Mouse (Mus musculus): ENCODE results near the gene Mrpl4. TPM values are rescaled to one million over a fixed set of nuclear protein-coding genes. Genes with fewer than 3 reads are reported as not detected.
"Not testable (repeated sequence)": the region's sequence is repeated elsewhere in the genome, so short reads cannot be mapped to it uniquely, and the experiment has no call there.

The Mrpl4 gene
- total and polyA plus RNA-seq, 3 experiments: 38.4 to 129 (median 39.1) TPM

DNA sequence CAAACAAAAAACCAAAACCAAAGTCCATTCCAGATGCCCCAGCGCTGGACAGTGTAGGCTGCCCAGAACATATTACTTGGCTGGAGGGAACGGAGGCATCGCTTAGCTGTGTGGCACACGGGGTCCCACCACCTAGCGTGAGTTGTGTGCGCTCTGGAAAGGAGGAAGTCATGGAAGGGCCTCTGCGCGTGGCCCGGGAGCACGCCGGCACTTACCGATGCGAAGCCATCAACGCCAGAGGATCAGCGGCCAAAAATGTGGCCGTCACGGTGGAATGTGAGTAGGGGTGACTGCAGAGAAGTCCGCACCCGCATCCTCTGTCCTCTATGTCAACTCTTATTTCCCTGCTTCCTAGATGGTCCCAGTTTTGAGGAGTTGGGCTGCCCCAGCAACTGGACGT, 33.6 kb downstream of the Mrpl4 start:
- H3K4me1 ChIP-seq (ENCODE audit: insufficient read depth, low read depth, low read length): peaks cover 57% of the 10 kb centered on the region
- H3K4me3 ChIP-seq (ENCODE audit: low read depth, low read length): no peak overlapping the region
- peaks cover 5% of the 10 kb centered on the region for H3K36me3 ChIP-seq (replicated peaks)
- no peak for DNase-seq (ENCODE audit: low spot score)
- peaks cover 10% of the 10 kb centered on the region; the same call in 1 of the 2 replicates for H3K27me3 ChIP-seq (ENCODE audit: insufficient read depth, low read length)
- H3K9me3 ChIP-seq (replicated peaks): no peaks in the 10 kb centered on the region
- ATAC-seq (ENCODE audit: extremely low read depth, insufficient number of reproducible peaks, low FRiP score, poor library complexity, severe bottlenecking): no peak
- TF ChIP-seq CTCF (IDR thresholded peaks at IDR 0.05; ENCODE audit: low read depth, low read length): no peak

DNA sequence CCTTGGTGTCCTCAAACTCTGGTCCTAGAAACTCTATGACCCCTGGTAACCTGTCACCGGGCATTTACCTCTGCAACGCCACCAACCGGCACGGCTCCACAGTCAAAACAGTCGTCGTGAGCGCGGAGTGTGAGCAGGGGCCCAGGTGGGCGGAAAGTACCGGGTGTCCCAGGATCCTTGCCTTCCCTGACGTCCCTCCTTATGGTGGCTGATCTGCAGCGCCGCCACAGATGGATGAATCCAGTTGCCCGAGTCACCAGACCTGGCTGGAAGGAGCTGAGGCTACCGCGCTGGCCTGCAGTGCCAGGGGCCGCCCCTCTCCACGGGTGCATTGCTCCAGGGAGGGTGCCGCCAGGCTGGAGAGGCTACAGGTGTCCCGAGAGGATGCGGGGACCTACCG, 34.1 kb downstream of the Mrpl4 start:
- peaks cover 5% of the 10 kb centered on the region for H3K36me3 ChIP-seq (replicated peaks)
- peaks cover 57% of the 10 kb centered on the region for H3K4me1 ChIP-seq (ENCODE audit: insufficient read depth, low read depth, low read length)
- no peak for ATAC-seq (ENCODE audit: extremely low read depth, insufficient number of reproducible peaks, low FRiP score, poor library complexity, severe bottlenecking)
- H3K9me3 ChIP-seq (replicated peaks): no peaks in the 10 kb centered on the region
- H3K27me3 ChIP-seq (ENCODE audit: insufficient read depth, low read length): peaks cover 10% of the 10 kb centered on the region; the same call in 1 of the 2 replicates
- no peak overlapping the region for H3K4me3 ChIP-seq (ENCODE audit: low read depth, low read length)
- no peak for DNase-seq (ENCODE audit: low spot score)
- no peak for TF ChIP-seq GATA2 (IDR thresholded peaks at IDR 0.05; ENCODE audit: borderline replicate concordance, low read depth, low read length)
- TF ChIP-seq GATA1 (IDR thresholded peaks at IDR 0.05; ENCODE audit: borderline replicate concordance, low read length): no peak
- TF ChIP-seq POLR2AphosphoS5 (IDR thresholded peaks at IDR 0.05; ENCODE audit: insufficient replicate concordance, low read depth, low read length): no peak
- TF ChIP-seq CTCF (IDR thresholded peaks at IDR 0.05; ENCODE audit: low read depth, low read length): no peak

DNA sequence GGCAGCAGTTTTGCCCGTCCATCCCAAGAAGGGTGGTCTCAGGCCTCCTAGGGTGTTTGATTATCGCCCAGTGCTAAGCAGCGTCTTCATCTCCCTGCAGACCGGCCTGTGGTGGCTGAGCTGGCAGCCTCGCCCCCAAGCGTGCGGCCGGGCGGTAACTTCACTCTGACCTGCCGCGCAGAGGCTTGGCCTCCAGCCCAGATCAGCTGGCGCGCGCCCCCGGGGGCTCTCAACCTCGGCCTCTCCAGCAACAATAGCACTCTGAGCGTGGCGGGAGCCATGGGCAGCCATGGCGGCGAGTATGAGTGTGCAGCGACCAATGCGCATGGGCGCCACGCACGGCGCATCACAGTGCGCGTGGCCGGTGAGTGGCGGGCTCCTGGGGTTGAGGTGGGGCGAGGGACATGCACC, 34.9 kb downstream of the Mrpl4 start:
- Histone ChIP-seq H3K4me3 (ENCODE audit: low read depth, low read length) (no peak overlapping the region), H3K9me3 (replicated peaks) (no peaks in the 10 kb centered on the region), H3K36me3 (replicated peaks) (peaks cover 5% of the 10 kb centered on the region), H3K27me3 (ENCODE audit: insufficient read depth, low read length) (peaks cover 10% of the 10 kb centered on the region; the same call in 1 of the 2 replicates), H3K4me1 (ENCODE audit: insufficient read depth, low read depth, low read length) (peaks cover 50% of the 10 kb centered on the region)
- ATAC-seq (ENCODE audit: extremely low read depth, insufficient number of reproducible peaks, low FRiP score, poor library complexity, severe bottlenecking) (no peak), DNase-seq (ENCODE audit: low spot score) (no peak)
- no peak for TF ChIP-seq CTCF (IDR thresholded peaks at IDR 0.05; ENCODE audit: low read depth, low read length)
- TF ChIP-seq POLR2AphosphoS5 (IDR thresholded peaks at IDR 0.05; ENCODE audit: insufficient replicate concordance, low read depth, low read length): no peak
- no peak for TF ChIP-seq GATA2 (IDR thresholded peaks at IDR 0.05; ENCODE audit: borderline replicate concordance, low read depth, low read length)
- no peak for TF ChIP-seq GATA1 (IDR thresholded peaks at IDR 0.05; ENCODE audit: borderline replicate concordance, low read length)
- TF ChIP-seq TAL1 (conservative IDR thresholded peaks at IDR 0.05; ENCODE audit: low read depth, low read length): no peak

DNA sequence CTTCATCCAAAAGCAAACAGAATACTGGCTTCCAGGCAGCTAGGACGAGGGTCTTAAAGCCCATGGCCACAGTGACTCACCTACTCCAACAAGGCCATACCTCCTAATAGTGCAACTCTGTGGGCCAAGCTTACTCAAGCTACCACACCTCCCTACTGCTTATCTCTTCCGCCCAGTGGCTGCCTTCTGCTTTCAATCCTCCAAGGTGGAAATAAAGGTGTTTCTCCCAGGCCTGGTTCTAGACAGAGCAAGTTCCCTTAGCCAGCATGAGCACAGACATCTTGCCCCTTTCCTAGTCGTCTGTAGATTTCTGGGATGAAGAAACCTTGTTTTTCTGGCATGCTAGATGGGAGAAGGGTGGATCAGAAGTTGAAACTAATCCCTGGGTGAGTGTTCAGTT, 37.2 kb downstream of the Mrpl4 start:
- ATAC-seq (ENCODE audit: extremely low read depth, insufficient number of reproducible peaks, low FRiP score, poor library complexity, severe bottlenecking) (peak; percentile 40; the same call in 1 of the 2 replicates), DNase-seq (ENCODE audit: low spot score) (no peak)
- H3K27me3 ChIP-seq (ENCODE audit: insufficient read depth, low read length): peaks cover 10% of the 10 kb centered on the region; the same call in 1 of the 2 replicates
- peaks cover 36% of the 10 kb centered on the region for H3K4me1 ChIP-seq (ENCODE audit: insufficient read depth, low read depth, low read length)
- TF ChIP-seq POLR2AphosphoS5 (IDR thresholded peaks at IDR 0.05; ENCODE audit: insufficient replicate concordance, low read depth, low read length) (no peak), GATA1 (IDR thresholded peaks at IDR 0.05; ENCODE audit: borderline replicate concordance, low read length) (no peak), GATA2 (IDR thresholded peaks at IDR 0.05; ENCODE audit: borderline replicate concordance, low read depth, low read length) (no peak), CTCF (IDR thresholded peaks at IDR 0.05; ENCODE audit: low read depth, low read length) (no peak), TAL1 (conservative IDR thresholded peaks at IDR 0.05; ENCODE audit: low read depth, low read length) (peak; percentile 35; the same call in 1 of the 2 replicates)
- no peaks in the 10 kb centered on the region for H3K9me3 ChIP-seq (replicated peaks)
- H3K4me3 ChIP-seq (ENCODE audit: low read depth, low read length): no peak overlapping the region
- peaks cover 5% of the 10 kb centered on the region for H3K36me3 ChIP-seq (replicated peaks)

DNA sequence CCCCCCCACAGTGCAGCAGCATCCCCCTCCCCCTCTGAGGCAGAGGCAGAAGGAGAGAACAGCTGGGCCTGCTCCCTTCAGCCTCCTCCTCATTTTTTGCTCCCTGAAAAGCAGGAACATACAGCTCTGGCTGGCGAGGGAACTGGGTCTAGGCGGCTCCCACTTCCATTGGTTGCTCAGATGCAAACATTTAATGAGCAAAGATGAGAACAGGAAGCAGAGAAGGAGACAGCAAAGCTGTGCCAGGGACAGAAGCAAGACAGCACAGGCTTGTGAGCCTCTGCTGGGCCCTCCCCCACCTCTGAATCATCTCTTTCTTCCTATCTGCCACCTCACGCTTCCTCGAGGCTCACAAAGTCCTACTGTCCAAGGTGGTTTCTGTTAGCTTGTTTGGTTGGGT, 38.8 kb downstream of the Mrpl4 start:
- Histone ChIP-seq H3K4me1 (ENCODE audit: insufficient read depth, low read depth, low read length) (peaks cover 35% of the 10 kb centered on the region), H3K36me3 (replicated peaks) (no peaks in the 10 kb centered on the region), H3K27me3 (ENCODE audit: insufficient read depth, low read length) (peaks cover 12% of the 10 kb centered on the region), H3K4me3 (ENCODE audit: low read depth, low read length) (no peak overlapping the region), H3K9me3 (replicated peaks) (no peaks in the 10 kb centered on the region)
- peak; percentile 60 for ATAC-seq (ENCODE audit: extremely low read depth, insufficient number of reproducible peaks, low FRiP score, poor library complexity, severe bottlenecking)
- TF ChIP-seq POLR2AphosphoS5 (IDR thresholded peaks at IDR 0.05; ENCODE audit: insufficient replicate concordance, low read depth, low read length): no peak
- no peak for TF ChIP-seq TAL1 (conservative IDR thresholded peaks at IDR 0.05; ENCODE audit: low read depth, low read length)
- TF ChIP-seq GATA1 (IDR thresholded peaks at IDR 0.05; ENCODE audit: borderline replicate concordance, low read length): no peak
- no peak for TF ChIP-seq GATA2 (IDR thresholded peaks at IDR 0.05; ENCODE audit: borderline replicate concordance, low read depth, low read length)
- DNase-seq (ENCODE audit: low spot score): no peak

DNA sequence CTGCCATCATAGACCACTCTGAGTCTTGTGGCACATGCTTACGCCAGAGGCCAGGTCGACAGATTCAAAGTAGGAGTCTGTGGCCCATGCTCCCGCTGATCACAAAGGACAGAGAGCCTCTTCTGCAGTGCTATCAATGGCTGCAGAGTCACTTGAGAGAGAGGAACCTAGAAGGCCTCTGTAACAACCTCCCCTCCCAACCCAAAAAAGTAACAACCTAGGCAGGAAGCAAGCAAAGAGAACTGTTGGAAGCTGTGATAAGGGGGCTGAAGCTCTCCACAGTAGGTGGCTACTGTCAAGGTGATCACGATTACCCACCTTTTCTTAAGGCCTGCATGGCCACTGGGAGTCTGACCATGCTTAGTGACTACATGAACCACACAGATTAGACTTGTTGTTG, 41.0 kb downstream of the Mrpl4 start:
- TF ChIP-seq CTCF (IDR thresholded peaks at IDR 0.05; ENCODE audit: low read depth, low read length) (no peak), GATA1 (IDR thresholded peaks at IDR 0.05; ENCODE audit: borderline replicate concordance, low read length) (no peak), GATA2 (IDR thresholded peaks at IDR 0.05; ENCODE audit: borderline replicate concordance, low read depth, low read length) (no peak), TAL1 (conservative IDR thresholded peaks at IDR 0.05; ENCODE audit: low read depth, low read length) (no peak), POLR2AphosphoS5 (IDR thresholded peaks at IDR 0.05; ENCODE audit: insufficient replicate concordance, low read depth, low read length) (no peak)
- H3K9me3 ChIP-seq (replicated peaks): no peaks in the 10 kb centered on the region
- H3K4me1 ChIP-seq (ENCODE audit: insufficient read depth, low read depth, low read length): peaks cover 33% of the 10 kb centered on the region
- no peak overlapping the region for H3K4me3 ChIP-seq (ENCODE audit: low read depth, low read length)
- H3K27me3 ChIP-seq (ENCODE audit: insufficient read depth, low read length): peaks cover 16% of the 10 kb centered on the region
- ATAC-seq (ENCODE audit: extremely low read depth, insufficient number of reproducible peaks, low FRiP score, poor library complexity, severe bottlenecking) (no peak), DNase-seq (ENCODE audit: low spot score) (no peak)
- no peaks in the 10 kb centered on the region for H3K36me3 ChIP-seq (replicated peaks)

DNA sequence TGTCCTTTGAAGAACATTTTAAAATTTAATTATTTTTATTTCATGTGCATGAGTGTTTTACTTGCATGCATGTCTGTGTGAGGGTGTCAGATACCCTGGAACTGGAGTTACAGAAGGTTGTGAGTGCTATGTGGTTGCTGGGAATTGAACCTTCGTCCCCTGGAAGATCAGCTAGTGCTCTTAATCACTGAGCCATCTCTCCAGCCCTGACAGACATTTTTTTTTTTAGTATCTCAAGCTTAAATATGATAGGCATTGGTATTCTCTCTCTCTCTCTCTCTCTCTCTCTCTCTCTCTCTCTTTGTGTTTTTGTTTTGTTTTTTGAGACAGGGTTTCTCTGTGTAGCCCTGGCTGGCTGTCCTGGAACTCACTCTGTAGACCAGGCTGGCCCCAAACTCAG, 42.2 kb downstream of the Mrpl4 start:
- not testable (repeated sequence) for H3K36me3 ChIP-seq (replicated peaks); DNase-seq (ENCODE audit: low spot score); H3K4me3 ChIP-seq (ENCODE audit: low read depth, low read length); ATAC-seq (ENCODE audit: extremely low read depth, insufficient number of reproducible peaks, low FRiP score, poor library complexity, severe bottlenecking); H3K9me3 ChIP-seq (replicated peaks)
- peaks cover 17% of the 10 kb centered on the region for H3K27me3 ChIP-seq (ENCODE audit: insufficient read depth, low read length)
- H3K4me1 ChIP-seq (ENCODE audit: insufficient read depth, low read depth, low read length): peaks cover 24% of the 10 kb centered on the region
